In genomic region chr19:26472659-26473058, GRCm38 (mm10) we compare ENCODE assay signal across 25 mouse cellular contexts.
DNase-seq lines count a peak whose midpoint lies in the region; ATAC-seq and TF ChIP-seq lines count a peak whose summit lies in the region.
"Had no signal": no experiment of that assay in that cellular context is flagged by ENCODE, and none has a peak within 500 bp of the region (broad histone marks: within the 10 kb centered on the region; RNA-seq: fewer than 3 reads in every experiment).

No protein-coding gene starts in this region.

- H3K9me3 ChIP-seq in embryonic facial prominence, embryonic 13.5 days: no peaks in the 10 kb centered on the region
- H3K9me3 ChIP-seq in embryonic facial prominence, embryonic 10.5 days: no peaks in the 10 kb centered on the region
- no peaks in the 10 kb centered on the region for H3K9me3 ChIP-seq in lung, embryonic 14.5 days (ENCODE audit: low read depth, low read length)
- H3K9me3 ChIP-seq in lung, postnatal 0 days (ENCODE audit: low read length): no peaks in the 10 kb centered on the region
- H3K9me3 ChIP-seq in intestine, embryonic 16.5 days (ENCODE audit: control insufficient read depth, low read length): no peaks in the 10 kb centered on the region
- H3K9me3 ChIP-seq in stomach, embryonic 16.5 days (replicated peaks; ENCODE audit: control insufficient read depth, low read length): no peaks in the 10 kb centered on the region
- H3K9me3 ChIP-seq: forebrain, embryonic 12.5 days; G1E; heart, embryonic 15.5 days; hindbrain, embryonic 13.5 days had no signal

- H3K4me1 ChIP-seq in embryonic facial prominence, embryonic 13.5 days: peaks cover 20% of the 10 kb centered on the region
- peaks cover 23% of the 10 kb centered on the region for H3K4me1 ChIP-seq in embryonic facial prominence, embryonic 10.5 days
- H3K4me1 ChIP-seq in lung, embryonic 14.5 days (ENCODE audit: insufficient read depth): 0 out of 2 replicates have a peak, but pooled peaks cover 2% of the 10 kb centered on the region
- no peaks in the 10 kb centered on the region for H3K4me1 ChIP-seq in lung, postnatal 0 days (ENCODE audit: insufficient read depth, low read depth, low read length)
- peaks cover 12% of the 10 kb centered on the region for H3K4me1 ChIP-seq in intestine, embryonic 16.5 days (ENCODE audit: control insufficient read depth, insufficient read depth, low read length)
- H3K4me1 ChIP-seq in stomach, embryonic 16.5 days (ENCODE audit: control insufficient read depth, insufficient read depth, low read length): peaks cover 12% of the 10 kb centered on the region; the same call in 1 of the 2 replicates

- ATAC-seq in embryonic facial prominence, embryonic 13.5 days (ENCODE audit: insufficient number of reproducible peaks, insufficient read depth, low FRiP score, low TSS enrichment, low read depth): no peak
- no peak; the same call in 1 of the 2 replicates for ATAC-seq in lung, embryonic 14.5 days (ENCODE audit: insufficient read depth)
- ATAC-seq in lung, postnatal 0 days: no peak
- peak; percentile 18; the same call in 1 of the 2 replicates for ATAC-seq in intestine, embryonic 16.5 days
- peak; percentile 31; the same call in 1 of the 2 replicates for ATAC-seq in stomach, embryonic 16.5 days (ENCODE audit: insufficient read depth, low FRiP score)
- ATAC-seq: CD4-positive, CD25-positive, alpha-beta regulatory T cell, adult 4 months; forebrain, embryonic 16.5 days; hindbrain, postnatal 0 days had no signal

- H3K27me3 ChIP-seq in embryonic facial prominence, embryonic 13.5 days: peaks cover 3% of the 10 kb centered on the region
- no peaks in the 10 kb centered on the region for H3K27me3 ChIP-seq in embryonic facial prominence, embryonic 10.5 days (replicated peaks; ENCODE audit: low read depth, poor library complexity, severe bottlenecking)
- no peaks in the 10 kb centered on the region for H3K27me3 ChIP-seq in lung, embryonic 14.5 days (ENCODE audit: insufficient read depth, low read length)
- no peaks in the 10 kb centered on the region for H3K27me3 ChIP-seq in lung, postnatal 0 days (replicated peaks; ENCODE audit: insufficient read depth, low read length)
- H3K27me3 ChIP-seq in intestine, embryonic 16.5 days (replicated peaks; ENCODE audit: control insufficient read depth, insufficient read depth, low read length): no peaks in the 10 kb centered on the region
- no peaks in the 10 kb centered on the region for H3K27me3 ChIP-seq in stomach, embryonic 16.5 days (ENCODE audit: control insufficient read depth, insufficient read depth, low read length)
- H3K27me3 ChIP-seq: forebrain, embryonic 12.5 days; heart, embryonic 15.5 days; hindbrain, embryonic 13.5 days had no signal

- no peak overlapping the region for H3K4me2 ChIP-seq in embryonic facial prominence, embryonic 13.5 days
- H3K4me2 ChIP-seq in lung, embryonic 14.5 days: no peak overlapping the region
- no peak overlapping the region for H3K4me2 ChIP-seq in lung, postnatal 0 days (replicated peaks; ENCODE audit: low read depth, low read length)
- no peak overlapping the region for H3K4me2 ChIP-seq in intestine, embryonic 16.5 days (ENCODE audit: low read depth, low read length)
- no peak overlapping the region for H3K4me2 ChIP-seq in stomach, embryonic 16.5 days (ENCODE audit: low read depth, low read length)
- H3K4me2 ChIP-seq: forebrain, embryonic 12.5 days; heart, embryonic 11.5 days; heart, embryonic 15.5 days; hindbrain, embryonic 13.5 days had no signal

- TF ChIP-seq CTCF in lung, embryonic 14.5 days (IDR thresholded peaks at IDR 0.05; ENCODE audit: low read depth): no peak
- TF ChIP-seq CTCF in lung, postnatal 0 days (IDR thresholded peaks at IDR 0.05): no peak

- H3K4me3 ChIP-seq in embryonic facial prominence, embryonic 13.5 days: no peak overlapping the region
- H3K4me3 ChIP-seq in embryonic facial prominence, embryonic 10.5 days: no peak overlapping the region
- no peak overlapping the region for H3K4me3 ChIP-seq in lung, embryonic 14.5 days (ENCODE audit: low read depth, low read length)
- no peak overlapping the region for H3K4me3 ChIP-seq in lung, postnatal 0 days (ENCODE audit: low read depth, low read length)
- H3K4me3 ChIP-seq in intestine, embryonic 16.5 days (ENCODE audit: low read length): no peak overlapping the region
- H3K4me3 ChIP-seq in stomach, embryonic 16.5 days (replicated peaks; ENCODE audit: low read length): no peak overlapping the region
- H3K4me3 ChIP-seq: forebrain, embryonic 12.5 days; gastrocnemius, adult 2 months; heart, embryonic 15.5 days; hindbrain, embryonic 13.5 days had no signal

- no peak for TF ChIP-seq EP300 in lung, postnatal 0 days (IDR thresholded peaks at IDR 0.05)

- no peaks in the 10 kb centered on the region for H3K36me3 ChIP-seq in embryonic facial prominence, embryonic 13.5 days
- no peaks in the 10 kb centered on the region for H3K36me3 ChIP-seq in embryonic facial prominence, embryonic 10.5 days (replicated peaks)
- H3K36me3 ChIP-seq in lung, embryonic 14.5 days (ENCODE audit: insufficient read depth): no peaks in the 10 kb centered on the region
- no peaks in the 10 kb centered on the region for H3K36me3 ChIP-seq in lung, postnatal 0 days (ENCODE audit: insufficient read depth, low read length)
- no peaks in the 10 kb centered on the region for H3K36me3 ChIP-seq in intestine, embryonic 16.5 days (ENCODE audit: control insufficient read depth, insufficient read depth, low read length)
- H3K36me3 ChIP-seq in stomach, embryonic 16.5 days (ENCODE audit: control insufficient read depth, insufficient read depth, low read length): no peaks in the 10 kb centered on the region
- H3K36me3 ChIP-seq: forebrain, embryonic 12.5 days; G1E; heart, embryonic 15.5 days; hindbrain, embryonic 13.5 days had no signal

- 79% methylated on average over 1 of the region's 1 CpGs for WGBS in embryonic facial prominence, embryonic 13.5 days
- WGBS in embryonic facial prominence, embryonic 10.5 days: 84% methylated on average over 1 of the region's 1 CpGs
- WGBS in lung, embryonic 14.5 days: 31% methylated on average over 1 of the region's 1 CpGs
- 65% methylated on average over 1 of the region's 1 CpGs for WGBS in lung, postnatal 0 days
- 50% methylated on average over 1 of the region's 1 CpGs for WGBS in intestine, embryonic 16.5 days
- 35% methylated on average over 1 of the region's 1 CpGs for WGBS in stomach, embryonic 16.5 days

- no peak for DNase-seq in embryonic facial prominence, embryonic 10.5 days (ENCODE audit: low spot score)
- DNase-seq in lung, embryonic 14.5 days: peak; percentile 42
- no peak for DNase-seq in lung, postnatal 0 days (ENCODE audit: low spot score)
- no peak for DNase-seq in Muller cell, postnatal 12 days (ENCODE audit: inconsistent ontology term)
- DNase-seq in left cerebral cortex, adult 11 months (ENCODE audit: low spot score): no peak
- DNase-seq: adrenal gland, adult 2 months; adrenal gland, postnatal 25 days; B cell, adult 2 months; cerebellum, adult 18-20 months; cerebellum, postnatal 10 days; gastrocnemius, adult 2 months; gastrocnemius, postnatal 25 days; heart, adult 18-20 months; heart, postnatal 14 days had no signal

- no peak overlapping the region for H3K9ac ChIP-seq in embryonic facial prominence, embryonic 13.5 days
- no peak overlapping the region for H3K9ac ChIP-seq in lung, embryonic 14.5 days
- H3K9ac ChIP-seq in lung, postnatal 0 days (replicated peaks; ENCODE audit: low read depth): no peak overlapping the region
- no peak overlapping the region for H3K9ac ChIP-seq in intestine, embryonic 16.5 days (ENCODE audit: low read depth, low read length)
- H3K9ac ChIP-seq in stomach, embryonic 16.5 days (ENCODE audit: low read length): no peak overlapping the region
- H3K9ac ChIP-seq: forebrain, embryonic 12.5 days; heart, embryonic 15.5 days; hindbrain, embryonic 13.5 days had no signal

- H3K27ac ChIP-seq in embryonic facial prominence, embryonic 13.5 days: 0 out of 2 replicates have a peak overlapping the region, but pooled peaks have one; percentile 23
- H3K27ac ChIP-seq in embryonic facial prominence, embryonic 10.5 days (replicated peaks): no peak overlapping the region
- H3K27ac ChIP-seq in lung, embryonic 14.5 days (ENCODE audit: low read depth): no peak overlapping the region
- no peak overlapping the region for H3K27ac ChIP-seq in lung, postnatal 0 days (ENCODE audit: low read length)
- no peak overlapping the region for H3K27ac ChIP-seq in intestine, embryonic 16.5 days (ENCODE audit: low read length)
- no peak overlapping the region for H3K27ac ChIP-seq in stomach, embryonic 16.5 days (ENCODE audit: low read length)
- H3K27ac ChIP-seq: forebrain, embryonic 12.5 days; gastrocnemius, adult 2 months; heart, embryonic 15.5 days; hindbrain, embryonic 13.5 days; hindbrain, postnatal 0 days had no signal

Comparison
In these comparisons a context has a peak if more than half of its experiments do, and no peak if none do; other contexts are left out.
1. ATAC-seq: peak in intestine, embryonic 16.5 days (single experiment) and stomach, embryonic 16.5 days (single experiment); none in embryonic facial prominence, embryonic 13.5 days (single experiment), lung, embryonic 14.5 days (single experiment) and lung, postnatal 0 days (single experiment).